Mouse (Mus musculus) intestine, embryonic 14.5 days (tissue): ENCODE measurements around the gene Tom1l1. TPM values are rescaled to one million over a fixed set of nuclear protein-coding genes. Genes with fewer than 3 reads are reported as not detected.
A peak's percentile ranks its signal among the peaks of the same experiment; 100 is the strongest.

Source experiments
- ATAC-seq: fragments of 200-750 bp; cut with Nextera tagmentation; replicated peaks from 2 replicates; pipeline ENCODE4 v1.8.0; 2017; ENCODE audit warnings: low read depth, moderate number of reproducible peaks, moderate TSS enrichment, moderate library complexity; ENCODE audit not compliant: low FRiP score, low TSS enrichment
- DNase-seq: peaks from one replicate; pipeline ENCODE4 v3.0.0-alpha.2; 2018; ENCODE audit warnings: low spot score
- H3K27ac ChIP-seq: fragments of 300-500 bp; sonication (generic); 2 replicates; pipeline ENCODE4 v1.5.1; 2014; ENCODE audit warnings: low read depth, mild to moderate bottlenecking, control low read depth
- H3K27me3 ChIP-seq: fragments of 300-500 bp; sonication (generic); replicated peaks from 2 replicates; pipeline ENCODE4 v1.6.1; 2014; ENCODE audit warnings: low read length, control low read depth; ENCODE audit not compliant: control insufficient read depth, insufficient read depth
- H3K36me3 ChIP-seq: fragments of 300-500 bp; sonication (generic); 2 replicates; pipeline ENCODE4 v1.6.1; 2014; ENCODE audit warnings: low read length, control low read depth; ENCODE audit not compliant: control insufficient read depth, insufficient read depth
- H3K4me1 ChIP-seq: fragments of 300-500 bp; sonication (generic); replicated peaks from 2 replicates; pipeline ENCODE4 v1.6.1; 2014; ENCODE audit warnings: low read length, control low read depth, mixed read lengths; ENCODE audit not compliant: control insufficient read depth, insufficient read depth
- H3K4me2 ChIP-seq: fragments of 300-500 bp; sonication (generic); 2 replicates; pipeline ENCODE4 v1.6.1; 2014; ENCODE audit warnings: low read length
- H3K4me3 ChIP-seq: fragments of 300-500 bp; sonication (generic); 2 replicates; pipeline ENCODE4 v1.5.1; 2014; ENCODE audit warnings: low read depth, low read length, control low read depth, mixed read lengths
- H3K9ac ChIP-seq: fragments of 300-500 bp; sonication (generic); 2 replicates; pipeline ENCODE4 v1.6.1; 2014; ENCODE audit warnings: mild to moderate bottlenecking, low read length
- H3K9me3 ChIP-seq: fragments of 300-500 bp; sonication (generic); 2 replicates; pipeline ENCODE4 v1.6.1; 2016; ENCODE audit warnings: low read length, control low read depth; ENCODE audit not compliant: control insufficient read depth
- WGBS: fragments of 180-500 bp; shearing (Covaris S2); extraction: QIAGEN DNeasy Blood & Tissue Kit; methylation state at CpG from one replicate; pipeline ENCODE4 v1.1.7; 2014; 5-methylcytosine and 5-hydroxymethylcytosine counted together
- polyA plus RNA-seq: library from polyadenylated mRNA; unstranded; fragments of >200 nt; fragmentation: Nextera tagmentation; extraction: Ambion mirVana; gene quantifications from 2 replicates; pipeline ENCODE4 v1.2.1, GENCODE M21; 2014

Gene Tom1l1
- polyA plus RNA-seq, 1 experiment from 2014 or later: 42.2 TPM

GRCm38 (mm10) chr11:90649777-90650176 lies 38.4 kb downstream of the Tom1l1 start:
- DNase-seq (no peak), ATAC-seq (no peak)
- Histone ChIP-seq H3K36me3 (peaks cover 68% of the 10 kb centered on the region), H3K4me1 (no peaks in the 10 kb centered on the region), H3K27ac (no peak overlapping the region), H3K9me3 (no peaks in the 10 kb centered on the region), H3K4me2 (no peak overlapping the region), H3K27me3 (no peaks in the 10 kb centered on the region), H3K4me3 (no peak overlapping the region), H3K9ac (no peak overlapping the region)
- WGBS: 81% methylated on average over 6 of the region's 6 CpGs

DNA sequence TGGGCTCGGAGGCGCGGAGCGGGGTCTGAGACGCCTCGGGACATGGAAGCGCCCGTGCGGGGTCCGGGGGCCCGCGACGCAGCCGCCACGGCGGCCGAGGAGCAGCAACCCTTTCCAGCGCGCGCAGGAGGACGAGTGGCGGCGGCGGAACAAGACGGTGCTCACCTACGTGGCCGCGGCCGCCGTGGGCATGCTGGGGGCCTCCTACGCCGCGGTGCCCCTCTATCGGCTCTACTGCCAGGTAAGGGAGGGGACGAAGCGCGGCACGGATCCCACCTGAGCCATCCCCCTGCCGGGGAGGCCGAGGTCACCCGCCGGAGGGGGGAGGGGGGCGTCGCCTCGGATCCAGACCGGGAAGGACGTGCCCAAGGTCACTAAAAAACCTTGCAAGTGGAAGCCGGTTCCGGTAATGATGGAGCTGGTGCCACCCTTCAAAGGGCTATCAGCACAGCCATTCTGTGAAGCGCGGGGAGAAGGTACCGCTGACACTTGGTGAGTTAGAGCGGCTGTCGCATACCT lies 49.8 kb downstream of the Tom1l1 start:
- WGBS: under 1% methylated on average over 50 of the region's 54 CpGs
- peaks cover 10% of the 10 kb centered on the region for H3K4me1 ChIP-seq
- DNase-seq (peak; percentile 83), ATAC-seq (peak; percentile 64)
- H3K27ac ChIP-seq: peak overlapping the region; percentile 87
- no peaks in the 10 kb centered on the region for H3K9me3 ChIP-seq
- H3K4me2 ChIP-seq: peak overlapping the region; percentile 70
- peaks cover 20% of the 10 kb centered on the region for H3K36me3 ChIP-seq
- H3K27me3 ChIP-seq: no peaks in the 10 kb centered on the region
- H3K9ac ChIP-seq: peak overlapping the region; percentile 70
- H3K4me3 ChIP-seq: peak overlapping the region; percentile 94

- Histone ChIP-seq H3K9me3 (no peaks in the 10 kb centered on the region), H3K36me3 (peaks cover 14% of the 10 kb centered on the region), H3K4me3 (peak within 1 kb of the TSS; percentile 94), H3K4me1 (peaks cover 10% of the 10 kb centered on the region), H3K4me2 (peak within 1 kb of the TSS; percentile 70), H3K9ac (peak within 1 kb of the TSS; percentile 70), H3K27ac (peak within 1 kb of the TSS; percentile 87), H3K27me3 (no peaks in the 10 kb centered on the region)
- ATAC-seq (peak; percentile 97), DNase-seq (peak; percentile 95)
- WGBS: under 1% methylated on average over 48 of the region's 48 CpGs
These were observed 50.5 kb downstream of the Tom1l1 start, which contains the start of the genes Stxbp4 and Cox11 for GRCm38 (mm10) chr11:90637440-90638311. Gene Stxbp4, minus strand, starts transcription at chr11:90638084. Gene Cox11, plus strand, starts transcription at chr11:90638173.

DNA sequence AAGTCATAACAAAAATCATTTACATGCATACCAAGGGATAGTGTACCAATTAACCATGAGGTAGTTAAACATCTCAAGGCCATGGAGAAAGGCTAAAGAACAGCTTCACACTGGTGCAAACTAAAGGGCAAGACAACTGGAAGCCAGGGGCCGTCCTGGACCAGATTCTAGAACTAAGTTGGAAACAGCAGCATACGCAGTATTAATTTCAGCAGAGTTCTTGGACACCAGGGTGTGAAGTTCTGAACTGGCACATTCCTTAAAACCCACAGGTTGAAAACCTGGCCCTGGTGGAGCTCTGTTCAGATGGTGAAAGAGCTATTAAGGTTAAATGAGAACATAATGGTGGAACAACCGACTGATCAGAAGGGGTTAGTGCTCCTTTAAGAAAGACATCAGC lies 53.5 kb downstream of the Tom1l1 start:
- no peaks in the 10 kb centered on the region for H3K9me3 ChIP-seq
- WGBS: 88% methylated on average over 3 of the region's 3 CpGs
- H3K4me2 ChIP-seq: no peak overlapping the region
- H3K27ac ChIP-seq: no peak overlapping the region
- peaks cover 9% of the 10 kb centered on the region for H3K4me1 ChIP-seq
- H3K27me3 ChIP-seq: no peaks in the 10 kb centered on the region
- H3K4me3 ChIP-seq: no peak overlapping the region
- H3K9ac ChIP-seq: no peak overlapping the region
- no peaks in the 10 kb centered on the region for H3K36me3 ChIP-seq
- ATAC-seq (no peak), DNase-seq (no peak)

DNA sequence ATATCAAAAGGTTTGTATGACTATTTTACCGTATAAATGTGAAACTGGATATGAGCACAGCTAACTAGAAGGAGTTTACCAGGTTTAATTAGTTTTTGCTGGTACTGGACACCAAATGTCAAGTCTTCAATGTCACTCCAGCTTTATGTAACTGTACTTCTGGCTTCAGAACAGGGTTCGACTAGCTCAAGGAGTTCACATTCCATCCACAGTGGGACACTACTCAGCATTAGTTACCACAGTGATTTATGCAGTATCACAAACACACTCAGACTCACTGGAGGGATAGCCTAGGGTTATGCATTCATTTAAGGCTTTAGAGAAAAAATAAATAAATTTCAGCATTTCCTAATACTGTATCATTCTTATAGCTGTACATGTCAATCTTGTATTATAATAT lies 55.7 kb downstream of the Tom1l1 start:
- no peak overlapping the region for H3K27ac ChIP-seq
- no peak overlapping the region for H3K9ac ChIP-seq
- H3K4me3 ChIP-seq: no peak overlapping the region
- WGBS: 84% methylated on average over 2 of the region's 2 CpGs
- H3K9me3 ChIP-seq: no peaks in the 10 kb centered on the region
- DNase-seq (no peak), ATAC-seq (no peak)
- H3K4me1 ChIP-seq: peaks cover 5% of the 10 kb centered on the region
- no peaks in the 10 kb centered on the region for H3K36me3 ChIP-seq
- H3K4me2 ChIP-seq: no peak overlapping the region
- H3K27me3 ChIP-seq: no peaks in the 10 kb centered on the region

DNA sequence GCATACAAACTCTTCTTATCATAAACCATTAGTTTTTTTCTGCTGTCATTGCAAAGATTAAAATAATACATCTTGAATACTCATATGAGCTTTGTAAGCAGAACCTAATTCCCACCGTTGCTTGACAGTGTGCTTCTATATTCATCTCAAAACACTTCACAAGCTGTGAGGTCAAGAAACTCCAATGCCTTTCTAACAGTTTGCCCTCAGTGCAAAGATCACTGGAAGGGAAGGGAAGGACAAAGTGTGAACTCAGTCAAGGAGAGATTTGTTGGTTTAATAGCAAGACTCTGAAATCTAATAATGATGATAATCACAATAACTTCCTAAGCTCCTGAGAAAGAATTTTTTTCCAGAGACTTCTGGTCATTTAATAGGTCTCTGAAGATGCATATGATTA lies 60.4 kb downstream of the Tom1l1 start:
- Histone ChIP-seq H3K9me3 (no peaks in the 10 kb centered on the region), H3K27ac (no peak overlapping the region), H3K4me1 (no peaks in the 10 kb centered on the region), H3K27me3 (no peaks in the 10 kb centered on the region), H3K4me2 (no peak overlapping the region), H3K9ac (no peak overlapping the region), H3K4me3 (no peak overlapping the region), H3K36me3 (no peaks in the 10 kb centered on the region)
- DNase-seq (no peak), ATAC-seq (no peak)
- WGBS: 67% methylated on average over 1 of the region's 1 CpGs

- DNase-seq: no peak
- no peaks in the 10 kb centered on the region for H3K27me3 ChIP-seq
- 0 out of 2 replicates have a peak, but pooled peaks cover 12% of the 10 kb centered on the region for H3K36me3 ChIP-seq
- H3K27ac ChIP-seq: no peak overlapping the region
- WGBS: 88% methylated on average over 1 of the region's 1 CpGs
- no peak for ATAC-seq
- no peak overlapping the region for H3K9ac ChIP-seq
- no peaks in the 10 kb centered on the region for H3K4me1 ChIP-seq
- H3K4me2 ChIP-seq: no peak overlapping the region
- H3K4me3 ChIP-seq: no peak overlapping the region
- H3K9me3 ChIP-seq: no peaks in the 10 kb centered on the region
These were observed 63.0 kb downstream of the Tom1l1 start for GRCm38 (mm10) chr11:90625174-90625573.

DNA sequence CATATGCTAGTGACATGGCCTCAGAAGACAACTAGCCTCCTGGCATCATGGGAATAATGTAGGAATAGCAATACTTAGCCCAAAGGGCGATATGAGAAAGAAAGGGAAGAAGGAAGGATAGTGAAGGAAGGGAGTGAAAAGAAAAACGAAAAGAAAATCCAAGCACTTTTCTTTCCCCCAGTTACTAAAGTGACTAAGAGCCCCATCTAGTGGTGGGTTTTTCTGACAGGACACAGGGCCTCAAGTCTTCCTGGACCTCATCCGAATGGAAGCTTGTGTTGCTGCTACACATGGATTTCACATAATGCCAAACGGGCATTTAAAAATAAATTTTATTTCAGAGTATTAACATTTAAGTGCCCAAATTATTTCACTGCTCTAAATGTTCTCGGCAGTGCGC lies 64.7 kb downstream of the Tom1l1 start:
- Histone ChIP-seq H3K36me3 (peaks cover 15% of the 10 kb centered on the region), H3K9ac (no peak overlapping the region), H3K27ac (no peak overlapping the region), H3K9me3 (no peaks in the 10 kb centered on the region), H3K4me3 (no peak overlapping the region), H3K4me1 (no peaks in the 10 kb centered on the region), H3K27me3 (no peaks in the 10 kb centered on the region), H3K4me2 (no peak overlapping the region)
- 57% methylated on average over 6 of the region's 6 CpGs for WGBS
- DNase-seq (no peak), ATAC-seq (no peak)
